Mouse (Mus musculus) fibroblast of lung, adult 2 months (primary cell): Measurements from ENCODE around the gene Gm29609.
"Not testable (repeated sequence)": the region's sequence is repeated elsewhere in the genome, so short reads cannot be mapped to it uniquely, and the experiment has no call there.

Source experiments
- DNase-seq: peaks from one replicate; pipeline ENCODE4 v3.0.0-alpha.2; 2011; ENCODE audit warnings: low read depth

The Gm29609 gene

GRCm38 (mm10) chr5:31179766-31180630, at the start of gene Gm29609, which contains the start of gene Gtf3c2:
Gm29609 (minus strand) TSS chr5:31179911.
Gtf3c2 (minus strand) TSS chr5:31180144.
- DNase-seq: peak; percentile 92

GRCm38 (mm10) chr5:31226641-31227040, 46.9 kb upstream of the Gm29609 start:
- no peak for DNase-seq

DNA sequence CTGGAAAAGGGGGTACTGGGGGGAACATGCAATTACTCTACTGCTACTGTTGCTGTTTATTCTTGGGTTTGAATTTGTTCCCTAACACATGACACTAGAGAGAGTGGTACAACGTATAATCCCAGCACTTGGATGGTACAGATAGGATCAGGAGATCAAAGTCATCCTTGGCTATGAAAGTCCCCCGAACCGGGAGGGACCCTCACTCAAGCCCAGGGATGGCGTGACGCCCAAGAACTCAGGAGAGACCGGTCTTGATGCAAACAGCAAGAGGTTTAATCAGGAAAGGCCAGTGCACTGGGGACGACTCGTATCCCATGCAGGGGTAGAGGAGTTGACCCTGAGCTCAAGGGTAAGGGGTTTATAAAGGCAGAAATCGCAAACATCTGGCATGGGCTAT, 43.0 kb upstream of the Gm29609 start:
- DNase-seq: no peak

GRCm38 (mm10) chr5:31221304-31221945, 41.7 kb upstream of the Gm29609 start:
- DNase-seq: no peak

DNA sequence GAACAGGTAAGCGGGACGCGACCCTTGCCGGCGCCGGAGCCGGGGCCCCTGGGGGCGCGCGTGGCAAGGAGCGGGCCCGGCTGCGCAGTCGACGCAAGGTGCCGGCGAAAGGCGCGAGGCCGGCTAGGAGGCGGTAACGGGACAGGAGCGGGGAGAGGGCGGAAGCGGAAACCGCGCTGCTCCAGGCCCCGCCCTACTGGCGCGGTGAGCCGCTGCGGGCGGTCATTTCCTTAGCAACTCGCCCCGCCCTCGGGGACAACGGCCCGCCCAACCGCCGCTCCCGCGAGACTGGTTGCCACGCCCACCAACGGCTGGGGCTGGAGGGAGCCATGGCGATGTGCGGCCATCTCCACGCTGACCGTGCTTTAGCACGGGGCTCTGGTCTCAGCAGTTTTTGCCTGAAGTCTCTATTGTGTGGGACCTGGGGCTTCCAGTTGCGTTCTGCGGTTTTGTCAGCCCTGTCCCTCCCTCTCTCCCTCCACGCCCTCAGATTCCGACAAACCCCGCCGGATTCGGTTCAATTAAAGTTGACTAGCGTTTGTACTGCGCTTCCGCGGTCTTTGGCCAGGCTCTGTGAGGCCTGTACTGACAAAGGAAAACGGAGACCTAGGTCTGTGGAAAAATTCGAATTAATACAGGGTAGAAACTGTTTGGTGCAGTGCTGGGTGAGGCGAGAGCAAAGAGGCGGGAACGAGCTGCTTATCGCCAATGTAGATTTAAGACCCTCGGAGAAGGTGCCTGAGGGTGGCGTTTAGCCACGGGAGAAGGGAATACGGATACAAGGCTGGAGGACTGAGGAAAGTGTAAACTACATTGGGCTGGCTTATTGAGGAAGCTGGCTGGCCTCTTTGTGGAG, 41.0 kb upstream of the Gm29609 start, which contains the start of gene Ppm1g:
Ppm1g (minus strand) TSS at position 240 of the 856 bp plus-strand sequence.
- peak; percentile 82 for DNase-seq

- DNase-seq: no peak
Observed at GRCm38 (mm10) chr5:31219911-31220447, 40.3 kb upstream of the Gm29609 start.

DNA sequence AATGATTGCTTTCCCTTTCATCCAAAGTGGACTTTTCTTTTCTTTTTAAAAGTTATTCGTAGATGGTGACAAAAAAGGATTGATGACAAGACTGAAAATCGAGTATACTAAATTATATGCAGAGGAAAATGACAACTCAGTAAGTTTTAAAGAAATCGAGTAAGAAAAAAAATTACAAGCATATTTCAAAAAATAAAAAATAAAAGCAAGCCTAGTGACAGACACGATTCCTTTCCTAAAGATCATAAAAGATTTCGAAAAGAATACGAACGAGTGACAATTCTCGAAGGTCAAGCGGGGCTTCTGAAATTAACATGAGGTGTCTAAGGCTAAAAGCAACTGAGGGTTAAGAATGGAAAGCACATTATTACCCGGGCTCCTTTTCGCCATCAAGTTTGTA, 39.8 kb upstream of the Gm29609 start:
- no peak for DNase-seq

DNA sequence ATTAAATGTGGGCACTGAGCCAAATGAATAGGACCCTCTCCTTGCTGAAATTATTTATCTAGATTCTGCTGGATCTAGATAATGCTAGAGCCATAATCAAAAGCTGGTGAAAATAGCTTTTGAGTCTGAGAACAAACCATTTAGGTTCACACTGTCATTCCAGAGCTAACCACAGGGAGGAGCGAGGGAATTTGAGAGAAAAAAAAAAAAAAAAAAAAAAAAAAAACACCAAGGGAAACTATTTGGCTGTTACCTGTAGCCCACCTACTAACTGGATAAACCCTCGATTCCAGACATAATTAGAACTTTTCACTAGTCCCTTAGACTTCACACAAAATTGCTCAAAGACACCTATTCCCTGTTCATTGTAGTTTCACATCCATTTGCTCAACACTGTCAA, 39.4 kb upstream of the Gm29609 start:
- DNase-seq: no peak

- DNase-seq: no peak
Observed at GRCm38 (mm10) chr5:31218294-31218693, 38.6 kb upstream of the Gm29609 start.

DNA sequence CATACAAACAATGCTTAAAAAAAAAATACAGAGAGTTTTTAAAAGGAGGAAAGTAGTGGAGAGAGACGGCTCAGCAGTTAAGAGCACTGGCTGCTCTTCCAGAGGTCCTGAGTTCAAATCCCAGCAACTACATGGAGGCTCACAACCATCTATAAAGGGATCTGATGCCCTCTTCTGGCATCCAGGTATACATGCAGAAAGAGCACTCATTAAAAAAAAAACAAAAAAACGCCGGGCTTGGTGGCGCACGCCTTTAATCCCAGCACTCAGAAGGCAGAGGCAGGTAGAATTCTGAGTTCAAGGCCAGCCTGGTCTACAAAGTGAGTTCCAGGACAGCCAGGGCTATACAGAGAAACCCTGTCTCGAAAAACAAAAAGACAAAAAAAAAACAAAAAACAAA, 36.8 kb upstream of the Gm29609 start:
- not testable (repeated sequence) for DNase-seq

DNA sequence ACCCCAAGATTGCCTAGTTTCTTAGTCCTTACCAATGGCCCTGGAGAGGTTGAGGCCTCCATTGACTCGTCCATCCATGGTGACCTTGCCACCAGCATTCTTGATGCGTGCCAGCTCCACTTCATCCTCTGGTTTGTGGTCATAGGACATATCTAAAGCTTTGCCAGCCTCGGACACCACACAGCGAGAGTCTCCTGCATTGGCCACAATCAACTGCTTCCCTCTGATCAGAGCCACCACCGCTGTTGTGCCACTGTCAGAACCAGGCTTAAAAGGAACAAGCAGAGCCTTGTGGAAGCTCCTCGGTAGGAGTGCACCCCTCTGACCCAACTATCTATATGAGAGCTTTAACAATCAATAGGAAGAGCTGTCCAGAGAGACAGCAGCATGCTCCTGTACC, 24.7 kb upstream of the Gm29609 start:
- no peak for DNase-seq

GRCm38 (mm10) chr5:31203866-31204265, 24.2 kb upstream of the Gm29609 start:
- no peak for DNase-seq

DNA sequence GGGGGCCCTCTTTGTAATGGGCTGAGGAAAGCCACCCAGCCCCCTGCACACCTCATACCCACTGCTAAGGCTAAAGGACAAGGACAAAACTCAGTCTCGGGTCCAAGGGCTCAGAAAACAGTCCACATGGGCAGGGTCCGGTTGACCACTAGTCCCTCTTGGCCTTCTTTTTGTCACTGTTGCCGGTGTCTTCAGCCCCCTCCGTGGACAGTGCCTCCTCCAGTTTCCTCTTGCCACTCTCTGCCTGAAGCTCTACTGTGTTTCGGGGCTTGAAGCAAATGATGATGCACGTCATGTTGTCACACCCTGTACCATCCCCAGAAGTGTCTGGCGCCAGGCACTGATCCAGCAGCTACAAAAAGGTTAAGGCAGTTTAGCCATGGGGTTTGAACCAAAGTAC, 23.2 kb upstream of the Gm29609 start:
- no peak for DNase-seq

GRCm38 (mm10) chr5:31201742-31202590, 22.3 kb upstream of the Gm29609 start, which contains the start of gene Zfp513:
Zfp513 (minus strand) TSS chr5:31202303.
- peak; percentile 99 for DNase-seq

DNA sequence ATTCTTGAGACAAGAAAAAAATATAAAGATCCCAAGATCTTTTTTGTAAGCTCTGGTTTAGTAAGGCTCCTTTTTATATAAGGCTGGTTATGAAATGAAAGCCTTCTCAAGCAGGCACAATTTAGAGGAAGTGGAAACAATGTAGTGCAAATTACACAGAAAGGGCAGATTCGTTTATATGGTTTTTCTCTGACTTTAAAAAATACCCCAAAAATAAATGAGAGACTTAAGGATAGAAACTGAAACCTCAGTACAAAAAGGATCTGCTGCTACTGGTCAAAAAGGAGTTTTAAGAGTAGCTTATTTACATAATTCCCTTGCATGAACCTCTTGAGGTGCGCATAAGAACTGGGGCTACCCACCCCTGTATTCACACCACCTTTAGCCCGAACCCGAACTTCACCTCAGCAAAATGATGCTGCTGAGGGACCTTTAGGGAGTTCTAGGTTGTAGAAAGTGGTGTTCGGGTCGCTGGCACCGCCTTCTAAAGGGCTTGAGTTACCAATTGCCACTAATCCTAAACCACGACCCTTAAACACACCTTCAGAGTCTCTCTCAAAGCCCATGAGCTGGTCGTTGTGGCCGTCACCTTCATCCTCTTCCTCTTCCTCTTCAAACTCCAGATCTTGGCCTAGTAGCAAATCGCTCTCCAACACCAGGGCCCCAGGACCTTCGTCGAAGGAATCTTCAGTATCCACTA, 21.5 kb upstream of the Gm29609 start:
- DNase-seq: no peak

GRCm38 (mm10) chr5:31200327-31200768, 20.6 kb upstream of the Gm29609 start:
- no peak for DNase-seq

GRCm38 (mm10) chr5:31199893-31200292, 20.2 kb upstream of the Gm29609 start:
- DNase-seq: no peak

DNA sequence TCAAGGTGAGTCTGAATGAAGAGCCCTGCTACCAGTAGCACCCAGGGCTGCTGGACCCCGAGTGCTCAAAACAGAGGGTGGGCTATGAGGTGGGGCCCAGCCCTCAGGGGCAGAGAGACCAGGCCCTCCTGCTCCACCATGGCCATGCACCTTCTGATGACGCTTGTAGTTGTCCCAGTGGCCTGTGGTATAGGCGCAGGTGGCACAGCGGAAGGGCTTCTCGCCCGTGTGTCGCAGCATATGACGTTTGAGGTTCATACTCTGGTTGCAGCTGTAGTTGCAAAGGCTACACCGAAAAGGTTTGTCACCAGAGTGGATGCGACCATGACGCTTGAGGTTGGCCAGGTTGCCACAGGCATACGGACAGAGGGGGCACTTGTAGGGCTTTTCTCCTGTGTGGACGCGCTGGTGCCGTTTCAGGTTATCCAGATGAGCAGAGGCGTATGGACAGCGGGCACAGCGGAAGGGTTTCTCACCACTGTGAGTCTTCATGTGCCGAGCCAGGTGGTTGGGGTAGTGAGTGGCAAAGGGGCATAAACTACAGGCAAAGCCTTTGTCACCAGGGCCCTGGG, 19.7 kb upstream of the Gm29609 start:
- DNase-seq: no peak

DNA sequence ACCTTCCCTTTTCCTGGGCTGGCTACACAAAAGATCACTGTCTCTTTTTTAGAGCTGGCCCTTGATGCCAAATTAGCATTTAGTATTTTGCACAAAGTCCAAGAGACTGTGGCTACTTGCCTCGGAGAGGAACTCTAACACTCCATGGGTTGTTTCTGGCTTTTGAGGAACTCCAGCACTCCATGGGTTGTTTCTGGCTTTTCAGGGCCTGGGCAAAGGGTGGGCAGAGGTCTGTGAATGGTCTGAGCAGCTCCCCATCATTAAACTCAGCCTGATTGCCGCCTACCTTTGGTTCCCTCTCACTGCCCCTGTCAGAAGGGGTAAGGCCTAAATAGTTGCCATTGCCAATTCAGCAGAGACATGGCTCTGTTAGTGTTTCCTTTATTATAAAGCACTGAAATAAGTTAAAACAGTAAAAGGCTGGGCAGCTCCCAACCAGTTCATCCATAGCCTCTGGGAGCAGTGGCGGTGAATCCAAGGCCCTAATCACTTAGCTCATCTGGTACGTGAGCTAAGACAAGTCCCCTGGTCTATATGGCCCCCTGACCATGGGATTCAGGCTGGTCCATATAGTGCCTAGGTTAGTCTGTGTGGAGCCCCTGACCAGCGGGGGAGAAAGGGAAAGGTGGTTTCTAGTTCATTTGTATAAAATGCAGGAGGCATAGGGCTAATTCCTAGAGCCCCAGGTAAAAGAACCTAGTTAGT, 19.1 kb upstream of the Gm29609 start:
- DNase-seq: no peak
